Mouse (Mus musculus) left cerebral cortex, adult 2 months (tissue): ENCODE results near the gene Rmi1. TPM values are rescaled to one million over a fixed set of nuclear protein-coding genes. Genes with fewer than 3 reads are reported as not detected.

Experiments used
- DNase-seq, 2 experiments: peaks; one replicate each; pipeline ENCODE4 v3.0.0; 2021 to 2022; ENCODE audit warnings: low spot score in 2 of 2, mixed read lengths in 1 of 2; ENCODE audit errors: extremely low spot score in 1 of 2
- H3K27ac ChIP-seq: fragments of 200-600 bp; 2 replicates; pipeline ENCODE4 v1.8.1; 2022
- H3K4me3 ChIP-seq: fragments of 200-600 bp; 2 replicates; pipeline ENCODE4 v1.8.1; 2022
- CTCF ChIP-seq: fragments of 200-600 bp; IDR thresholded peaks from 2 replicates; pipeline ENCODE4 v1.8.1; 2022; ENCODE audit warnings: antibody characterized with exemption, mild to moderate bottlenecking, moderate library complexity
- intact Hi-C: fragments of 180-260 bp; cut with DNase I; formaldehyde crosslinking; loops from one replicate; pipeline ENCODE4 v1.15.1; 2025
- total RNA-seq, 2 experiments: library from RNA; stranded (reverse); gene quantifications; 2 replicates each; pipeline ENCODE4 v1.2.3; 2021

Rmi1 gene
- total RNA-seq, 2 experiments from 2014 or later: 13.4 to 15.9 TPM

- no peak for DNase-seq
- no peak overlapping the region for H3K27ac ChIP-seq
- TF ChIP-seq CTCF: no peak
- intact Hi-C loops: loop anchor here (5.0 kb wide), 1 partner anchor 111 kb away; no protein-coding TSS in a partner anchor
- H3K4me3 ChIP-seq: no peak overlapping the region
These were observed 9.0 kb downstream of the Rmi1 start for GRCm38 (mm10) chr13:58411073-58411472.

GRCm38 (mm10) chr13:58415374-58415773 lies 13.3 kb downstream of the Rmi1 start:
- DNase-seq: no peak
- Histone ChIP-seq H3K27ac (no peak overlapping the region), H3K4me3 (no peak overlapping the region)
- TF ChIP-seq CTCF: no peak
- intact Hi-C loops: no loop called here

- no peak for TF ChIP-seq CTCF
- no peak overlapping the region for H3K4me3 ChIP-seq
- no peak overlapping the region for H3K27ac ChIP-seq
- intact Hi-C loops: no loop called here
- DNase-seq: no peak
These were observed 13.8 kb downstream of the Rmi1 start for GRCm38 (mm10) chr13:58415838-58416237.

- H3K27ac ChIP-seq: no peak overlapping the region
- intact Hi-C loops: no loop called here
- H3K4me3 ChIP-seq: no peak overlapping the region
- no peak for DNase-seq
- TF ChIP-seq CTCF: no peak
These were observed 16.6 kb downstream of the Rmi1 start for GRCm38 (mm10) chr13:58418656-58419055.

- no peak overlapping the region for H3K27ac ChIP-seq
- H3K4me3 ChIP-seq: no peak overlapping the region
- DNase-seq: no peak
- intact Hi-C loops: no loop called here
- no peak for TF ChIP-seq CTCF
These were observed 17.2 kb downstream of the Rmi1 start for GRCm38 (mm10) chr13:58419266-58419665.

GRCm38 (mm10) chr13:58421026-58421425 lies 19.0 kb downstream of the Rmi1 start:
- Histone ChIP-seq H3K27ac (no peak overlapping the region), H3K4me3 (no peak overlapping the region)
- DNase-seq: no peak
- intact Hi-C loops: no loop called here
- TF ChIP-seq CTCF: no peak

- no peak for DNase-seq
- Histone ChIP-seq H3K4me3 (no peak overlapping the region), H3K27ac (no peak overlapping the region)
- intact Hi-C loops: no loop called here
- TF ChIP-seq CTCF: no peak
These were observed 20.2 kb downstream of the Rmi1 start for GRCm38 (mm10) chr13:58422242-58422641.

- Histone ChIP-seq H3K4me3 (no peak overlapping the region), H3K27ac (no peak overlapping the region)
- DNase-seq: no peak
- TF ChIP-seq CTCF: no peak
- intact Hi-C loops: no loop called here
These were observed 21.1 kb downstream of the Rmi1 start for GRCm38 (mm10) chr13:58423061-58423660.

- H3K4me3 ChIP-seq: no peak overlapping the region
- DNase-seq: no peak
- intact Hi-C loops: no loop called here
- no peak overlapping the region for H3K27ac ChIP-seq
- TF ChIP-seq CTCF: no peak
These were observed 37.7 kb downstream of the Rmi1 start for GRCm38 (mm10) chr13:58439716-58440115.

- no peak overlapping the region for H3K4me3 ChIP-seq
- intact Hi-C loops: no loop called here
- H3K27ac ChIP-seq: no peak overlapping the region
- no peak for TF ChIP-seq CTCF
- no peak for DNase-seq
These were observed 41.3 kb downstream of the Rmi1 start for GRCm38 (mm10) chr13:58443326-58443725.

- no peak for DNase-seq
- intact Hi-C loops: no loop called here
- no peak overlapping the region for H3K4me3 ChIP-seq
- no peak overlapping the region for H3K27ac ChIP-seq
- no peak for TF ChIP-seq CTCF
These were observed 41.7 kb downstream of the Rmi1 start for GRCm38 (mm10) chr13:58443787-58444186.

GRCm38 (mm10) chr13:58446541-58446940 lies 44.5 kb downstream of the Rmi1 start:
- intact Hi-C loops: no loop called here
- no peak for DNase-seq
- no peak overlapping the region for H3K27ac ChIP-seq
- H3K4me3 ChIP-seq: no peak overlapping the region
- TF ChIP-seq CTCF: no peak

- intact Hi-C loops: no loop called here
- no peak for TF ChIP-seq CTCF
- DNase-seq: no peak
- Histone ChIP-seq H3K4me3 (no peak overlapping the region), H3K27ac (no peak overlapping the region)
These were observed 48.6 kb downstream of the Rmi1 start for GRCm38 (mm10) chr13:58450459-58451182.
